Mouse (Mus musculus) heart, postnatal 0 days (tissue): Measurements from ENCODE around the gene Vwa5b2.

Source experiments
- CTCF ChIP-seq: IDR thresholded peaks from 2 replicates; pipeline ENCODE4 v1.5.1; 2016; ENCODE audit warnings: antibody characterized with exemption, control low read depth, low read depth
- EP300 ChIP-seq: IDR thresholded peaks from 2 replicates; pipeline ENCODE4 v1.6.1; 2016; ENCODE audit warnings: antibody characterized with exemption, low read depth

GRCm38 (mm10) chr16:20565075-20565474 lies 24.2 kb upstream of the Vwa5b2 start:
- TF ChIP-seq EP300 (no peak), CTCF (no peak)
